Mouse (Mus musculus): ENCODE data around the gene Gm815. TPM values are rescaled to one million over a fixed set of nuclear protein-coding genes. Genes with fewer than 3 reads are reported as not detected.

The Gm815 gene
- polyA plus RNA-seq, 1 experiment from 2014 or later: not detected

- Histone ChIP-seq H3K27me3 (no peaks in the 10 kb centered on the region), H3K27ac (no peak overlapping the region), H3K9ac (replicated peaks) (no peak overlapping the region), H3K4me1 (replicated peaks) (peaks cover 7% of the 10 kb centered on the region; the same call in 1 of the 2 replicates), H3K4me2 (replicated peaks) (no peak overlapping the region), H3K4me3 (replicated peaks) (no peak overlapping the region), H3K9me3 (no peaks in the 10 kb centered on the region), H3K36me3 (no peaks in the 10 kb centered on the region)
- ATAC-seq: no peak
- WGBS: 82% methylated on average over 10 of the region's 10 CpGs
Observed at GRCm38 (mm10) chr19:26881866-26882427, 3.7 kb upstream of the Gm815 start.

GRCm38 (mm10) chr19:26888171-26888570 is 2.5 kb downstream of the Gm815 start:
- H3K9me3 ChIP-seq: no peaks in the 10 kb centered on the region
- H3K9ac ChIP-seq (replicated peaks): no peak overlapping the region
- H3K27me3 ChIP-seq: no peaks in the 10 kb centered on the region
- WGBS: 71% methylated on average over 9 of the region's 9 CpGs
- ATAC-seq: 0 out of 2 replicates have a peak, but pooled peaks have one; percentile 71
- no peak overlapping the region for H3K4me2 ChIP-seq (replicated peaks)
- H3K36me3 ChIP-seq: no peaks in the 10 kb centered on the region
- H3K4me1 ChIP-seq (replicated peaks): peaks cover 7% of the 10 kb centered on the region; the same call in 1 of the 2 replicates
- no peak overlapping the region for H3K4me3 ChIP-seq (replicated peaks)
- H3K27ac ChIP-seq: no peak overlapping the region

GRCm38 (mm10) chr19:26891306-26891964 is 5.8 kb downstream of the Gm815 start:
- H3K4me1 ChIP-seq (replicated peaks): peaks cover 7% of the 10 kb centered on the region; the same call in 1 of the 2 replicates
- H3K4me3 ChIP-seq (replicated peaks): no peak overlapping the region
- H3K9ac ChIP-seq (replicated peaks): no peak overlapping the region
- no peak overlapping the region for H3K27ac ChIP-seq
- H3K4me2 ChIP-seq (replicated peaks): no peak overlapping the region
- H3K27me3 ChIP-seq: no peaks in the 10 kb centered on the region
- no peak for ATAC-seq
- H3K9me3 ChIP-seq: no peaks in the 10 kb centered on the region
- WGBS: 86% methylated on average over 9 of the region's 9 CpGs
- no peaks in the 10 kb centered on the region for H3K36me3 ChIP-seq

GRCm38 (mm10) chr19:26892861-26893260 is 7.2 kb downstream of the Gm815 start:
- H3K4me2 ChIP-seq (replicated peaks): no peak overlapping the region
- H3K9me3 ChIP-seq: peaks cover under 1% of the 10 kb centered on the region; the same call in 1 of the 2 replicates
- 76% methylated on average over 5 of the region's 5 CpGs for WGBS
- no peaks in the 10 kb centered on the region for H3K27me3 ChIP-seq
- H3K9ac ChIP-seq (replicated peaks): no peak overlapping the region
- no peak overlapping the region for H3K4me3 ChIP-seq (replicated peaks)
- H3K27ac ChIP-seq: no peak overlapping the region
- peaks cover 7% of the 10 kb centered on the region; the same call in 1 of the 2 replicates for H3K4me1 ChIP-seq (replicated peaks)
- no peak for ATAC-seq
- H3K36me3 ChIP-seq: no peaks in the 10 kb centered on the region

GRCm38 (mm10) chr19:26902162-26902561 is 16.5 kb downstream of the Gm815 start:
- no peak for ATAC-seq
- H3K9me3 ChIP-seq: peaks cover 3% of the 10 kb centered on the region; the same call in 1 of the 2 replicates
- no peak overlapping the region for H3K4me2 ChIP-seq (replicated peaks)
- H3K27ac ChIP-seq: no peak overlapping the region
- no peak overlapping the region for H3K9ac ChIP-seq (replicated peaks)
- H3K36me3 ChIP-seq: no peaks in the 10 kb centered on the region
- 63% methylated on average over 4 of the region's 4 CpGs for WGBS
- no peaks in the 10 kb centered on the region for H3K4me1 ChIP-seq (replicated peaks)
- H3K4me3 ChIP-seq (replicated peaks): no peak overlapping the region
- no peaks in the 10 kb centered on the region for H3K27me3 ChIP-seq

- no peaks in the 10 kb centered on the region for H3K36me3 ChIP-seq
- H3K4me1 ChIP-seq (replicated peaks): no peaks in the 10 kb centered on the region
- no peak for ATAC-seq
- H3K9me3 ChIP-seq: no peaks in the 10 kb centered on the region
- H3K4me2 ChIP-seq (replicated peaks): no peak overlapping the region
- H3K27me3 ChIP-seq: no peaks in the 10 kb centered on the region
- H3K27ac ChIP-seq: no peak overlapping the region
- H3K9ac ChIP-seq (replicated peaks): no peak overlapping the region
- WGBS: 73% methylated on average over 1 of the region's 1 CpGs
- no peak overlapping the region for H3K4me3 ChIP-seq (replicated peaks)
Observed at GRCm38 (mm10) chr19:26914245-26914644, 28.6 kb downstream of the Gm815 start.

- H3K27me3 ChIP-seq: no peaks in the 10 kb centered on the region
- ATAC-seq: no peak
- no peak overlapping the region for H3K4me3 ChIP-seq (replicated peaks)
- no peak overlapping the region for H3K4me2 ChIP-seq (replicated peaks)
- H3K9me3 ChIP-seq: no peaks in the 10 kb centered on the region
- no peak overlapping the region for H3K27ac ChIP-seq
- 74% methylated on average over 2 of the region's 2 CpGs for WGBS
- no peaks in the 10 kb centered on the region for H3K36me3 ChIP-seq
- H3K4me1 ChIP-seq (replicated peaks): no peaks in the 10 kb centered on the region
- no peak overlapping the region for H3K9ac ChIP-seq (replicated peaks)
Observed at GRCm38 (mm10) chr19:26920816-26921215, 35.1 kb downstream of the Gm815 start.

- Histone ChIP-seq H3K27me3 (no peaks in the 10 kb centered on the region), H3K4me1 (replicated peaks) (no peaks in the 10 kb centered on the region), H3K4me3 (replicated peaks) (no peak overlapping the region), H3K4me2 (replicated peaks) (no peak overlapping the region), H3K27ac (no peak overlapping the region), H3K36me3 (no peaks in the 10 kb centered on the region), H3K9ac (replicated peaks) (no peak overlapping the region), H3K9me3 (no peaks in the 10 kb centered on the region)
- WGBS: 79% methylated on average over 6 of the region's 6 CpGs
- ATAC-seq: no peak
Observed at GRCm38 (mm10) chr19:26930295-26931283, 44.9 kb downstream of the Gm815 start.

- H3K27ac ChIP-seq: no peak overlapping the region
- H3K27me3 ChIP-seq: no peaks in the 10 kb centered on the region
- no peak for ATAC-seq
- H3K4me2 ChIP-seq (replicated peaks): no peak overlapping the region
- 71% methylated on average over 2 of the region's 2 CpGs for whole genome bisulfite sequencing
- H3K36me3 ChIP-seq: no peaks in the 10 kb centered on the region
- no peaks in the 10 kb centered on the region for H3K9me3 ChIP-seq
- H3K4me3 ChIP-seq (replicated peaks): no peak overlapping the region
- 0 out of 2 replicates have a peak, but pooled peaks cover 3% of the 10 kb centered on the region for H3K4me1 ChIP-seq (replicated peaks)
- H3K9ac ChIP-seq (replicated peaks): no peak overlapping the region
Observed at GRCm38 (mm10) chr19:26934186-26934585, 48.5 kb downstream of the Gm815 start.
